Mouse (Mus musculus) hindbrain, postnatal 0 days (tissue): Measurements from ENCODE around the gene Arrb2. TPM values are rescaled to one million over a fixed set of nuclear protein-coding genes. Genes with fewer than 3 reads are reported as not detected.
"Not testable (repeated sequence)": the region's sequence is repeated elsewhere in the genome, so short reads cannot be mapped to it uniquely, and the experiment has no call there.

Experiments
- ATAC-seq: fragments of 200-750 bp; cut with Nextera tagmentation; 2 replicates; pipeline ENCODE4 v1.8.0; 2017; ENCODE audit warnings: mild to moderate bottlenecking, moderate TSS enrichment, moderate library complexity
- DNase-seq: peaks from one replicate; pipeline ENCODE4 v3.0.0-alpha.2; 2015; ENCODE audit warnings: low spot score
- H3K27ac ChIP-seq: fragments of 300-500 bp; sonication (generic); 2 replicates; pipeline ENCODE4 v1.5.1; 2014; ENCODE audit warnings: mild to moderate bottlenecking
- H3K27me3 ChIP-seq: fragments of 300-500 bp; sonication (generic); 2 replicates; pipeline ENCODE4 v1.6.1; 2014; ENCODE audit warnings: low read length, mixed read lengths; ENCODE audit not compliant: insufficient read depth
- H3K36me3 ChIP-seq: fragments of 300-500 bp; sonication (generic); 2 replicates; pipeline ENCODE4 v1.6.1; 2014; ENCODE audit warnings: low read length, mixed read lengths; ENCODE audit not compliant: insufficient read depth
- H3K4me1 ChIP-seq: fragments of 300-500 bp; sonication (generic); 2 replicates; pipeline ENCODE4 v1.6.1; 2014; ENCODE audit warnings: antibody characterized with exemption, low read length, mixed read lengths; ENCODE audit not compliant: insufficient read depth
- H3K4me2 ChIP-seq: fragments of 300-500 bp; sonication (generic); 2 replicates; pipeline ENCODE4 v1.6.1; 2014; ENCODE audit warnings: low read depth, mild to moderate bottlenecking, low read length, moderate library complexity, mixed read lengths
- H3K4me3 ChIP-seq: fragments of 300-500 bp; sonication (generic); 2 replicates; pipeline ENCODE4 v1.5.1; 2014; ENCODE audit warnings: low read length
- H3K9ac ChIP-seq: fragments of 300-500 bp; sonication (generic); replicated peaks from 2 replicates; pipeline ENCODE4 v1.6.1; 2014; ENCODE audit warnings: mild to moderate bottlenecking, low read length, moderate library complexity, mixed read lengths
- H3K9me3 ChIP-seq: fragments of 300-500 bp; sonication (generic); 2 replicates; pipeline ENCODE4 v1.6.1; 2016; ENCODE audit warnings: low read length, mixed read lengths
- CTCF ChIP-seq: IDR thresholded peaks from 2 replicates; pipeline ENCODE4 v1.5.1; 2016; ENCODE audit warnings: antibody characterized with exemption, control low read depth, low read depth
- WGBS: fragments of 180-500 bp; shearing (Covaris S2); extraction: QIAGEN DNeasy Blood & Tissue Kit; methylation state at CpG from one replicate; pipeline ENCODE4 v1.1.7; 2014; 5-methylcytosine and 5-hydroxymethylcytosine counted together
- polyA plus RNA-seq: library from polyadenylated mRNA; unstranded; fragments of >200 nt; fragmentation: Nextera tagmentation; extraction: Ambion mirVana; gene quantifications from 2 replicates; pipeline ENCODE4 v1.2.1, GENCODE M21; 2015
- total RNA-seq: library from RNA; depleted of rRNA; stranded (reverse); fragments of >200 nt; gene quantifications from 2 replicates; pipeline ENCODE4 v1.2.3, GENCODE M21; 2014

Arrb2 gene
- total and polyA plus RNA-seq, 2 experiments from 2014 or later: 56.3 to 106 TPM

- H3K36me3 ChIP-seq: no peaks in the 10 kb centered on the region
- DNase-seq (no peak), ATAC-seq (no peak)
- H3K9me3 ChIP-seq: no peaks in the 10 kb centered on the region
- no peaks in the 10 kb centered on the region for H3K27me3 ChIP-seq
- no peak for TF ChIP-seq CTCF
- H3K4me2 ChIP-seq: peak overlapping the region; percentile 94
- peak overlapping the region; percentile 79; the same call in 1 of the 2 replicates for H3K27ac ChIP-seq
- peak overlapping the region; percentile 94; the same call in 1 of the 2 replicates for H3K9ac ChIP-seq
- H3K4me3 ChIP-seq: peak overlapping the region; percentile 97
- WGBS: 62% methylated on average over 6 of the region's 6 CpGs
- peaks cover 8% of the 10 kb centered on the region; the same call in 1 of the 2 replicates for H3K4me1 ChIP-seq
Measured at GRCm38 (mm10) chr11:70410297-70410643, 22.2 kb upstream of the Arrb2 start.

GRCm38 (mm10) chr11:70412591-70412990 lies 19.8 kb upstream of the Arrb2 start:
- WGBS: 76% methylated on average over 5 of the region's 5 CpGs
- Histone ChIP-seq H3K4me2 (no peak overlapping the region), H3K9ac (no peak overlapping the region), H3K9me3 (no peaks in the 10 kb centered on the region), H3K27ac (no peak overlapping the region), H3K36me3 (no peaks in the 10 kb centered on the region), H3K4me1 (peaks cover 8% of the 10 kb centered on the region; the same call in 1 of the 2 replicates), H3K4me3 (no peak overlapping the region), H3K27me3 (no peaks in the 10 kb centered on the region)
- TF ChIP-seq CTCF: no peak
- ATAC-seq (no peak), DNase-seq (no peak)

GRCm38 (mm10) chr11:70413961-70414360 lies 18.5 kb upstream of the Arrb2 start:
- H3K4me2 ChIP-seq: no peak overlapping the region
- no peaks in the 10 kb centered on the region for H3K27me3 ChIP-seq
- WGBS: 3% methylated on average over 3 of the region's 3 CpGs
- ATAC-seq (no peak), DNase-seq (peak; percentile 83)
- H3K36me3 ChIP-seq: no peaks in the 10 kb centered on the region
- peak; percentile 94 for TF ChIP-seq CTCF
- H3K4me1 ChIP-seq: peaks cover 3% of the 10 kb centered on the region; the same call in 1 of the 2 replicates
- no peak overlapping the region for H3K4me3 ChIP-seq
- no peaks in the 10 kb centered on the region for H3K9me3 ChIP-seq
- H3K9ac ChIP-seq: no peak overlapping the region
- no peak overlapping the region for H3K27ac ChIP-seq

GRCm38 (mm10) chr11:70418199-70418598 lies 14.2 kb upstream of the Arrb2 start:
- no peak overlapping the region for H3K4me3 ChIP-seq
- H3K4me1 ChIP-seq: no peaks in the 10 kb centered on the region
- DNase-seq (no peak), ATAC-seq (no peak)
- no peaks in the 10 kb centered on the region for H3K36me3 ChIP-seq
- 66% methylated on average over 4 of the region's 4 CpGs for WGBS
- H3K4me2 ChIP-seq: no peak overlapping the region
- no peak for TF ChIP-seq CTCF
- no peak overlapping the region for H3K27ac ChIP-seq
- H3K27me3 ChIP-seq: no peaks in the 10 kb centered on the region
- no peaks in the 10 kb centered on the region for H3K9me3 ChIP-seq
- H3K9ac ChIP-seq: no peak overlapping the region

- H3K9ac ChIP-seq: no peak overlapping the region
Measured at GRCm38 (mm10) chr11:70419486-70419885, 12.9 kb upstream of the Arrb2 start.

GRCm38 (mm10) chr11:70426598-70426997 lies 5.8 kb upstream of the Arrb2 start:
- 62% methylated on average over 6 of the region's 6 CpGs for WGBS
- not testable (repeated sequence) for H3K9ac ChIP-seq, H3K4me1 ChIP-seq, ATAC-seq, H3K36me3 ChIP-seq, H3K4me2 ChIP-seq, H3K27ac ChIP-seq, H3K27me3 ChIP-seq, H3K4me3 ChIP-seq, DNase-seq, H3K9me3 ChIP-seq

More at GRCm38 (mm10) chr11:70419486-70419885, 12.9 kb upstream of the Arrb2 start:
- TF ChIP-seq CTCF: no peak
- Histone ChIP-seq H3K4me2 (no peak overlapping the region), H3K9me3 (no peaks in the 10 kb centered on the region), H3K4me3 (no peak overlapping the region), H3K36me3 (no peaks in the 10 kb centered on the region), H3K27ac (no peak overlapping the region), H3K27me3 (no peaks in the 10 kb centered on the region), H3K4me1 (no peaks in the 10 kb centered on the region)
- ATAC-seq: no peak
- DNase-seq: no peak
- 72% methylated on average over 5 of the region's 5 CpGs for WGBS

GRCm38 (mm10) chr11:70431574-70431973 lies 861 bp upstream of the Arrb2 start:
- Histone ChIP-seq H3K4me2 (peak overlapping the region; percentile 78), H3K4me1 (peaks cover 16% of the 10 kb centered on the region), H3K27ac (peak overlapping the region; percentile 91), H3K4me3 (peak overlapping the region; percentile 87), H3K9ac (no peak overlapping the region; the same call in 1 of the 2 replicates), H3K9me3 (no peaks in the 10 kb centered on the region), H3K36me3 (peaks cover 10% of the 10 kb centered on the region), H3K27me3 (no peaks in the 10 kb centered on the region)
- no peak for TF ChIP-seq CTCF
- DNase-seq: peak; percentile 1
- WGBS: 24% methylated on average over 5 of the region's 5 CpGs
- no peak for ATAC-seq
